Mouse (Mus musculus): ENCODE measurements around the gene Noc4l. TPM values are rescaled to one million over a fixed set of nuclear protein-coding genes. Genes with fewer than 3 reads are reported as not detected.

The Noc4l gene
- total RNA-seq (2021) = 10 to 100 TPM; 30.9 to 32.7 TPM

DNA sequence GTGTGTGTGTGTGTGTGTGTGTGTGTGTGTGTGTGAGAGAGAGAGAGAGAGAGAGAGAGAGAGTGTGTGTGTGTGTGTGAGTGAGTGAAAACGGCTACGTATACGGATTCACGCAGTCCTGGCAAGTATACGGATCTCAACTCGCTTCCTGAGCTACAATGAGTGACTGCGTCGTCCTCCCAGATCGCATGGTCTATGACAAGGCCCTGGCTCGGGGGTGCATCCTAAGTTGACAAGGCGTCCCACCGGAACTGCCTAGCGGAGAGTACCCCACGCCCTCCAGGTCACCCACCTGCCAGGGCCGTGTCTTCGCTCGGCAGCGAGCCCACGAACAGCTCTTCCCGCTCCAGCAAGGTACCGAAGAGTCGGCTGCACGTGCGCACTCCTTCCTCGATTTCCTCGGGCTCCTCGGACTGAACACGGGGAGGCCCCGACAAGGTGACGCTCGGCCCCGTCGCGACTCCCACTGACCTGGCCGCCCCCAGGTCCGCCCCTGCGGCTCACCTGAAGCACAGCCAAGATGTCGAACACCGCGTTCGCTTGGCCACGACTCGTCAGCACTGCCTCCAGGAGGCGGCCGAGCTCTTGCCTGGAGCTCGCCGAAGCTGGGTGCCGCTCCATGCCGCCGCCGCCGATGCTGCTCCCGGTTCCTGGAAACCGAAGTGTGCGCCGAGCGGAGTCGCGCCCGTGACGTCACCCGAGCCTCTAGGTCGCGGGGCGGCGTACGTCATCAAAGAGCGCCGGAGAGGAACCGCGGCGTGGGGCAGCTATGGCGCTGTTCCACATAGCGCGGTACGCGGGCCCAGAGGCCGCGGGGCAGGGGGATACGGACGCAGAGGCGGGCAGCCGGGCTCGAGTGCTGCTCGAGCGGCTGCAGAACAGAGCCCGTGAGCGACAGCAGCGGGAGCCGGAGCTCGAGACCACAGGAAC is at the start of gene Noc4l, which contains the start of gene Ddx51:
Noc4l (minus strand) TSS at position 699 of the 930 bp plus-strand sequence.
Ddx51 (plus strand) TSS at position 733 of the 930 bp plus-strand sequence.
- peak; percentile 92 to 98 for DNase-seq (ENCODE audit: extremely low spot score in 1 of 2, low spot score in 2 of 2)
- intact Hi-C loops (cut with DNase I) = no loop called here

DNA sequence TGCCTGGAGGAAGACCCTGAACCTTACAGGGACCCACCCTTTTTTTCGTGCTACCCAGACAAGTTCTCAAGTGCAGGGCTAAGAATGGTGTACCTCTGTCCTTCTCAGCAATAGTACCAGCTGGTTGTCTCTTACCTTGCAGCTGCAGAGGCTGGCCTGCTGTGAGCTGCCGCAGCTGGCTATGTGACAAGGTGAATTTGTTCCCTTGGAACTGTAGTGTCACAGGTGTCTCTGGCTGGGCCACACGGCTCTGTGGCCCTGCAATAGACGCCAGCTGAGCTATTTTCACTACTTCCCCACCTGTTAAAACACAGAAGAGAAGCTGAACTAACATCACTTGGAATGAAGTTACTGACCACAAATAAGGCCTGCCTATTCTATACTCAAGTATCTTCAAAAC is 45.4 kb upstream of the Noc4l start:
- no peak for DNase-seq (ENCODE audit: extremely low spot score in 1 of 2, low spot score in 2 of 2)
- intact Hi-C loops (cut with DNase I) = no loop called here

DNA sequence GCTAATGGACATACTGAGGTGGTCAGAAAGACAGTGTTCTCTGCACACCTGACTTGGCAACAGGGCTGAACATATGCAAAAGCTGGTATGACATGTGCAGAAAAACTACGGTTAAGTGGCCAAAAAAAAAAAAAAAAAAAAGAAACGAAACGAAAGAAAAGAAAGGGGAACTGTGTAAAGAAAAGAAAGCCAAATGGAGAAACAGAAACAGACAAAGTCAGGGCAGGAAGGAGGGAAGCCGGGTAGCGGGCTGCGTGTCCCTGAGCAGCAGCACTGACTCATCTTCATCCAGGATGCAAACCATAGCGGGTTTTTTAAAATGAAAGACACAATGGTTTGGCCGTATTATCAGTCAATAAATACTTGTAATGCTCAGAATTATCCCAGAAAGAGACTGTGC is 28.8 kb upstream of the Noc4l start:
- intact Hi-C loops (cut with DNase I) = no loop called here
- DNase-seq (ENCODE audit: extremely low spot score in 1 of 2, low spot score in 2 of 2) = no peak

DNA sequence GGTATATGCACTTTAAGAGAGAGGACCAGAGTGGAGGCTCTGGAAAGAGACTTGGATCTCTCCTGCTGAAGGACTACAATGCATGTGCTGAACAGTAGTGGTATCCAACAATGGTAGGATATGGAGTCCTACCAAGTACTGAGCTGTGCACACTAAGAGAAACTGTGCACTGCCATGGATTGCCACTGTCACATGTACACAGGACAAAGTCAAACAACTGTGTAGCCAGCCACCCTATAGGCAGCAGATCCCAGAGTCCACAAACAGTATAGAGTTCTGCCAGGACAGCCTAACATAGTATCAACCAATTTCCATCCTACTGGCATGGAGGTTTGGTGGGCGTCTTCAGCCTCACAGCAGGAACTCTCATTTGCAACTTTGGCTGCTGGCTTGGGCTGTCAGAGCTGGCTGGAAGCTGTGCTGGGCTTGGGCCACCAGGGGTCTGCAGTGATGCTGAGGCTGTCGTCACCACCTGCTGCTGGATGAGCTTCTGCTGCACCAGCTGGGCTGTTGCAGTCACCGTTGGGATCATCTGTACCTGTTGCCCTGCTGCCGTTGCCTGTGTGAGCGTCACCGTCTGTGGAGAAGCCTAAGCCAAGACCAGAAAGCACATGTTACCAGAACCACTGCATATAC is 12.4 kb upstream of the Noc4l start:
- no peak for DNase-seq (ENCODE audit: extremely low spot score in 1 of 2, low spot score in 2 of 2)
- intact Hi-C loops (cut with DNase I) = loop anchor here (5.0 kb wide), 1 partner anchor 37 kb away; no protein-coding TSS in a partner anchor

DNA sequence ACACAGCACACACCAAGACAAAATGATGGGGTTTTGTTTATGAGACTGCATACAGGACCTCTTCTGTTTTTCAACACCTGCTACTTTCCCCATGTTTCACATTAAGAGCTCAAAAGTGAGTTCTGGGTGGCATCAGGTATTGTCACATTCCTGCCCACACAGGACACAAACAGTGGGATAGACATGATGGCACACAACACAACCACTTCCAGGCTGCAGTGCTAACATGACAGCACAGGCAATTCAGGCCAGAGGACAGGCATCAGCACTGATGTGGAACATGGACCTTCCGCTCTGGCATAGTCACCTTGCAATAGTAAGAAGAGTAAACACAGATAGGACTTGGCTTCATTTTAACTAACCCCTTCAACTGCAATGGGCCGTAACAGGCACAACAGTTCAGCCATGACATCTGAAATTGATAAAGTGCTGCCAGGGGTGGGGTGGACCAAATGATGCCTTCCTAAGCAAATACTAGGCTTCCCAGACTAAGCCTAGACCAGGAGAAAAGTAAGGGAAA is 11.6 kb upstream of the Noc4l start:
- intact Hi-C loops (cut with DNase I) = loop anchor here (5.0 kb wide), 1 partner anchor 37 kb away; no protein-coding TSS in a partner anchor

DNA sequence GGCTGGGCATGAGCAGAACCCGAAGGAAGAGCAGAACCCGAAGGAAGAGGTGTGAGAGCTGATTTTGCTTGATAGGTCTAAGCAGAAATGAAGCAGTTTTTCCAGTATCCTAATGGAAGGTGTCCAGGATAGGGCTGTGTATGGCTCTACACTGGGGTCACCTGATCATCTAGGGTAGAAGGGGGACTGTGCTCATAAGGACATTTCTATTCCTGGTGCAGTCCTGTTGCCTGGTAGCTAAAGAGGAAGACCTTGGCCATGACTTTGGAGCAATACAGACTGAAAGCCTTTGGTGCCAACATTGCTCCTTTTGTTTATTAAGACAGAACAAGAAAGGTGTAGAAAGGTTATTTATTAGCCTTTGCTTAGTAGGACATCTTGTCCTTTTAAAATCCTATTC is 10.8 kb upstream of the Noc4l start:
- intact Hi-C loops (cut with DNase I) = no loop called here

More for the DNA sequence above, 11.6 kb upstream of the Noc4l start:
- DNase-seq (ENCODE audit: extremely low spot score in 1 of 2, low spot score in 2 of 2) = no peak

DNA sequence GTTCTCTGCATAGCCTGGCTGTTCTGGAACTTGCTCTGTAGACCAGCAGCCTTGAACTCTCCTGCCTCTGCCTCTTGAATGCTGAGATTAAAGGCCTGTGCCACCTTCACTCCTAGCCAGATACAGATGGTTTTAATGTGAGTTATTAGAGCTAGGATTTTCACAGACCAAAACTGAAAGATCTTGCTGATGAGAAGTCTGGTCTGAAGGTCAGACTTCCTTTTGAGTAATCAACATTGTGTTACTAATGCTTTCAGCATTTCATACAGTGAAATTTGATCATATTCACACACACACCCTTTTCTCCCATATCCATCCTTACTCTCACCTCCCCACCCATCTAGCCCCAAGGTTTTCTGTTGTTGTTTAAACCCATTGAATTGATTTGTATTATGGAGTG is 6.5 kb upstream of the Noc4l start:
- intact Hi-C loops (cut with DNase I) = no loop called here

More for the DNA sequence above, 10.8 kb upstream of the Noc4l start:
- no peak for DNase-seq (ENCODE audit: extremely low spot score in 1 of 2, low spot score in 2 of 2)

DNA sequence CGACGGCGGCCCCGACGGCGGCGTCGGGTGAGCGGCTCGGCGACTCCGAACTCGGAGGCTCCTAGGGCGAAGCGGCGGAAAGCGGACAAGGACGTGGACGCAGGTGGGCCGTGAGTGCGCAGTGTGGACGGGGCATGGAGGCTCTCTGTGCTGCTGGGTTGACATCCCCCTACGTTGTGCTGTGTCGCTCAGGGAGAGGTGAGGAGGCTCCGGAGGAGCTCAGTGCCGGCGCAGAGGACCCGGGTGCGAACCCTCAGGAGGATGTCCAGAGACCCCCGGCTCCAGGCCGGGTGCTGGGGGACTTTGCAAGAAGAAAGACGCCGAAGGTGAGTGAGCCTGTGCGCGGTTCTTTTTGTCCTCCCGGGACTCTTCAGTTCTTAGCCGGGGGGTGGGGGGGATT is 469 bp upstream of the Noc4l start:
- intact Hi-C loops (cut with DNase I) = no loop called here
- DNase-seq (ENCODE audit: extremely low spot score in 1 of 2, low spot score in 2 of 2) = no peak

More for the DNA sequence above, 6.5 kb upstream of the Noc4l start:
- DNase-seq (ENCODE audit: extremely low spot score in 1 of 2, low spot score in 2 of 2) = no peak

DNA sequence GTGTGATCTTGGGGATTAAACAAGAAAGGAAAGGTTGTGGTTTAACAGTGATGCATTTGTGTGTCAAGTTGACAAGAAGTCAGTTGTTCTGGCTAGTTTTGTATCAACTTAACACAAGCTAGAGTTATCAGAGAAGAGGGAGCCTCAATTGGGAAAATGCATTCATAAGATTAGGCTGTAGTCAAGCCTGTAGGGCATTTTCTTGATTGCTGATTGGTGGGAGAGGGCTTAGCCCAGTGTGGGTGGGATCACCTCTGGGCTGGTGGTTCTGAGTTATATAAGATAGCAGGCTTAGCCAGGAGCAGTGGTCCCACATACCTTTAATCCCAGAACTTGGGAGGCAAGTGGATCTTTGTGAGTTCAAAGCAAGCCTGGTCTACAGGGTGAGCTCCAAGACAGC is 6.8 kb downstream of the Noc4l start:
- intact Hi-C loops (cut with DNase I) = no loop called here
- no peak for DNase-seq (ENCODE audit: extremely low spot score in 1 of 2, low spot score in 2 of 2)

DNA sequence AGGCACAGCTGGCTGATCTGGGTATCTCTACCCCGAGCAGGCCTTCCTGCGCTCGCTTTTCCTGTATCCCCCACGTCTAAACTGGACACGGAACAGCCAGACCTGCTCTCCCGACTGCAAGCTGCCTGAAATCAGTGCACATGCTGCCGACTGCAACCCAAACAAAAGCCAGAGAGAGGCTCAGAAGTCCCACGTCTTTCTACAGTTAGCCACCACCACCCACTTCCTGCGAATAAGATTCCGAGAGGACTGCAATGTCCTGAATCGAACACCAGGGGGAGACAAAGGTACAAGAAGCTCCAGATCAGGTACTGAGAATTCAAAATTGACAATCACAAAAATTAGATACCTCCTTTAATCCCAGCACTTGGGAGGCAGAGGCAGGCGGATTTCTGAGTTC is 13.8 kb downstream of the Noc4l start:
- intact Hi-C loops (cut with DNase I) = loop anchor here (5.0 kb wide), 1 partner anchor 282 kb away; no protein-coding TSS in a partner anchor
- DNase-seq (ENCODE audit: extremely low spot score in 1 of 2, low spot score in 2 of 2) = peak; percentile 71 to 75

DNA sequence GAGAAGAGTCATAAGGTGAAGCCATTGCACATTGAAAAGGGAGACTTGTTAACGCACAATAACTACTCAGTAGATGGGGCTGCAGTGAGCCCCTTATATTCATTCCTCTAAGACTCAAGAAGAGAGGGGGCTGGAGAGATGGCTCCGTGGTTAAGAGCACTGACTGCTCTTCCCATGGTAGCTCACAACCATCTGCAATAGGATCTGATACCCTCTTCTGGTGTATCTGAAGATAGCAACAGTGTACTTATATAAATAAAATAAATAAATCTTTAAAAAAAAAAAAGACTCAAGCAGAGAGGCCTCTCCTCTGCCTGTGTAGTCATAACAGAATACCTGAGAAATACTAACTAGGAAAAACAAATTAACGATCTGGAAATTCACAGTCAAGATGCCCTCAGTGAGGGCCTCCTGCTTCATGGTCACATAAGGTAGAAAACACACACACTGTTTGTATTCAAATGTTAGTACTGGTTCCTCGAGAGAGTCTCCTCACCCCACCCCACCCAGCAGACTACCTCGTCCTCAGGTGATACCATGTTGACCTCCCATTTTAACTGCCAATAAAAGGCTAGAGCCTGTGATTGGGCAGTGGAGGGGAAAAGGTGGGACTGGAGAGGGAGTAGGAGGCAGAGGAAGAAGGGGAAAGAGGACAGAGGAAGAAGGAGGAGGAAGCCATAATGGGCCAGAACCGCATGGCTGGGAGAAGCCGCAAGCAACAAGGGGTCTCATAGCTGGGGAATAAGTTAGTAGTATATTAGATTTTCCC is 14.7 kb downstream of the Noc4l start:
- intact Hi-C loops (cut with DNase I) = loop anchor here (5.0 kb wide), 1 partner anchor 281 kb away; no protein-coding TSS in a partner anchor
- DNase-seq (ENCODE audit: extremely low spot score in 1 of 2, low spot score in 2 of 2) = no peak

DNA sequence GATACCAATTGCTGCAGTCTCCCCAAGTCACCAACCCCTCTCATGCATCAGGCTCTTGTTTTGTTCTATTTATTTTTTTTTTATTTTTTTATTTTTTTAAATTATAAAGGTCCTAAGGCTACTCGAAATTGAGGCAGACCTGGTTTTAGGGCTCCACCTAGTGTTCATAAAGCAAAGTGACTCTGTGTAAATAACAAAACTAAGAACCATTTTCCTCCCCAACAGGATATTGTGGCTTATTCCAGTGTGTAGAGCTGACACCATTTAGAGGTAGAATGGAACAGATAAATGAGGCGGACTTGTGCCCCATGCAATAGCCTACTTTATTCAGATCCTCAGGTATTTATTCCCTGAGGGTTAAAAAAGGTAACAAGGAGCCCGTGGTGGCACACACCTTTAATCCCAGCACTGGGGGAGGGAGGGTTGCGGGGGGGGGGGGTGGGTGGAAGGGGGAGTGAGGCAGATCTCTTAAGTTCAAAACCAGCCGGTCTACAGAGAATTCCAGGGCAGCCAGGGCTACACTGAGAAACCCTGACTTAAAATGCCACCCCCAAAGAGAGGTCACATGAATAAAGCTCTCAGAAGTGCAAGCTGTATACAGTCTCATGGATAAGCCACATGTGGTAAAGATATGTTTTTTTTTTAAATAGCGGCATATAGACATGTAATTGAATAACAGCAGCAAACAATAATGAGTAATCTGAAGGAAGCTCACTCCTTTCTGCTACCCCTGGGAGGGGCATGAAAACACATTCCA is 17.1 kb downstream of the Noc4l start:
- DNase-seq (ENCODE audit: extremely low spot score in 1 of 2, low spot score in 2 of 2) = peak in 1 of 2 experiments; percentile 22
- intact Hi-C loops (cut with DNase I) = loop anchor here (1.0 to 5.0 kb wide), 2 partner anchors 143 to 279 kb away; no protein-coding TSS in a partner anchor

DNA sequence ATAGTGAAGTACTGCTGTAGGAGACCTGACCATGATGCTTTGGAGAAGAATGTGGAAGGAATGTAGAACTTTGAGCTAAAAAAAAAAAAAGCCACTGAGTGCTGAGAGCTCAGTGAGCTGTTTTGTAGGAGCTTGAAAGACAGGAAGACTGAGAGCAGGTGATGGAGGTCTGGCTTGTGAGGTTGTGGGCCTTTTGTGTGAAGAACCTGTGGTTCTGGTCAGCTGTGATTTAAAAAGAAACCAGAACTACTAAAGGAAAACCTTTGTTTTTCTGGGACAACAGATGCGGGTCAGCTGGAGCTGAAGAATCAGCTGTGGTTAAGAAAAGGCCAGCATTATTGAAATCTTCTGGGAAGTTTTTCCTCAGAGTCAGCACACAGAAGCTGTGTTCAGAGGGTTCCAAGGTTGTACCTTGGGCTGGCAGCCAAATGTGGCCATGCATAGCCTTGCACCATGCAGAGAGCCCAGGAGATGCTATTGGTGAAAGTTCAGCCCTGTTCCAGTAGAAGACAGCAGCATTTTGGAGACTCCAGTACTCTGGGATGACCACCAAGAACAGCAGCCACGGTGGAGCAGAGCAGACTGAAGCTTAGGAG is 23.6 kb downstream of the Noc4l start:
- DNase-seq (ENCODE audit: extremely low spot score in 1 of 2, low spot score in 2 of 2) = no peak
- intact Hi-C loops (cut with DNase I) = no loop called here

DNA sequence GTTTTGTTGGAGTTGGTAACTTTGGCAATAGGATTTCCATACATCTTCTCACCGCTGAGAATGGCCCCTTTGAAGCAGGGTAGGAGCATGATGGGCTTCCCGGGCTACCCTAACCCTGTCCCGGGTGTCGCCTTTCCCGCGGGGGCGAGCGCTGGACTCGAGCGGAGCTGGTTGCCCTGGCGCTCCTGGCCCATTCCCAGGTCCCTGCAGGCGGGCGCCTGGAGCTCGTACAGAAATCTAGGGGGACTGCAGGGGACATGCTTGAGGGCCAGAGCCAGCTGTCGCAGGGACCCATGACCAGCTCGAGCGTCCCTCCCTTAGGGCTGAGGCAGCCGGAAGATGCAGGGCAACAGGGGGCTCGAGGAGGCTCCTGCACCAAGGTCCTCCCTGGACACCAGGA is 25.1 kb downstream of the Noc4l start:
- no peak for DNase-seq (ENCODE audit: extremely low spot score in 1 of 2, low spot score in 2 of 2)
- intact Hi-C loops (cut with DNase I) = no loop called here

DNA sequence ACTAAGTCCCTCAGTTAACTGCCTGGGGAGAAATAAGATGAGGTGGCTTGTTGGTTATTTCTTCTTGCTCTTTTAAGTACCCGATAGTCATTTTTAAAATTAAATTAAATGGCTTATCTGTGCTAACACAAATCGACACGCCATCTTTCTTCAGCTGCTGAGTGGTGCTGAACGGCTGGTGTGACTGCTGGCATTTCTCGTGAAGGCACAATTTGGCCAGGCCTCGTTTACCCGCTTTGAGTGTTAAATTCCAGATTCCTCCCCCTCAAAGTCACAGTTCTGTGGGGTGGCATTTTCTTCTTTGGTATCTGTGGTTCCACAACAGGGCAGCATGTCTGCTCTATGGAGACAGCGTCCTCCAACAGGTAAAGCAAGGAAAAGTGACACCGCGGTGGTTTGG is 25.9 kb downstream of the Noc4l start:
- no peak for DNase-seq (ENCODE audit: extremely low spot score in 1 of 2, low spot score in 2 of 2)
- intact Hi-C loops (cut with DNase I) = no loop called here

DNA sequence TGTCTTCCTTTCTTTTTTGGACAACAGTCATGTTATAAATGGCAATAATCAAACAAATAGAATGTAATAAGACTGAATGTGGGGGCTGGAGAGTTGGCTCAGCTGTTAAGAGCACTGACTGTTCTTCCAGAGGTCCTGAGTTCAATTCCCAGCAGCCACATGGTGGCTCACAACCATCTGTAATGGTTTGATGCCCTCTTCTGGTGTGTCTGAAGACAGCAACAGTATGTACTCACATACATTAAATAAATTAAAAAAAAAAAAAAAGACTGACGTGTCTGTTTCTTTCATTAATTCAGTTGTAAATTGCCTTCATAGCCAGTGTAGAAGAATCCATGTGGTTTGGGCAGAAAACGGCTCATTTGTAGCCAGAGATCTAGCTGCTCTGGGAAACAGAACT is 28.9 kb downstream of the Noc4l start:
- DNase-seq (ENCODE audit: extremely low spot score in 1 of 2, low spot score in 2 of 2) = no peak
- intact Hi-C loops (cut with DNase I) = no loop called here

DNA sequence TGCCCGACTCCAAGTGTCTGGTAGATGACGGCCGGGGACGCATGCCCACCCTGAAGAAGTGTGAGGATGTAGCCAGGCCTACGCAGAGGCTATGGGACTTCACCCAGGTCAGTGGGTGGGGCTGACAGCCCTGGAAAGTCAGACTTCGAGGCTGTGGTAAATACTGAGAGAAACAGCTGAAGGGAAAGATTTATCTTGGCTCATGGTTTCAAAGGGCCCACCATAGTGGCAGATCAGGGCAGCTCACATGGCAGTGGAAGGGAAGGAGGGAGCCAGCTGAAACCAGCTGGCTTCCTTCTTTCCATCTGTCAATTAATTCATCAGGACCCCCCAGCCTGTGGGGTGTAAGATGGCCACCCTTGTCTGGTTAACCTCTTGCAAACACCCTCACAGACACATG is 34.0 kb downstream of the Noc4l start:
- DNase-seq (ENCODE audit: extremely low spot score in 1 of 2, low spot score in 2 of 2) = no peak
- intact Hi-C loops (cut with DNase I) = no loop called here
